22 mouse cellular contexts compared by ENCODE assay signal in genomic region chr3:96675690-96676089, GRCm38 (mm10). TPM values are rescaled to one million over a fixed set of nuclear protein-coding genes. Genes with fewer than 3 reads are reported as not detected.
DNase-seq lines count a peak whose midpoint lies in the region; ATAC-seq and TF ChIP-seq lines count a peak whose summit lies in the region.
"Had no signal": no experiment of that assay in that cellular context is flagged by ENCODE, and none has a peak within 500 bp of the region (broad histone marks: within the 10 kb centered on the region; RNA-seq: fewer than 3 reads in every experiment).

No protein-coding gene starts in this region.

- no peak for TF ChIP-seq POLR2A in brain, embryonic 14.5 days (IDR thresholded peaks at IDR 0.05; ENCODE audit: borderline replicate concordance, extremely low read depth, insufficient read depth, insufficient read length, poor library complexity, severe bottlenecking)

- H3K36me3 ChIP-seq in E14TG2a.4 (ENCODE audit: insufficient read depth, low read length) (no peaks in the 10 kb centered on the region), ES-E14 (ENCODE audit: control insufficient read depth, insufficient read depth, low read length, poor library complexity, severe bottlenecking) (no peaks in the 10 kb centered on the region)
- H3K36me3 ChIP-seq in intestine, postnatal 0 days (ENCODE audit: control insufficient read depth, insufficient read depth) = no peaks in the 10 kb centered on the region
- H3K36me3 ChIP-seq: forebrain, embryonic 10.5 days; heart, embryonic 13.5 days; liver, embryonic 12.5 days had no signal

- peaks cover 4% of the 10 kb centered on the region; the same call in 1 of the 2 replicates for H3K27me3 ChIP-seq in E14TG2a.4 (ENCODE audit: insufficient read depth, low read length)
- H3K27me3 ChIP-seq in intestine, postnatal 0 days (replicated peaks; ENCODE audit: control insufficient read depth, insufficient read depth, low read length) = no peaks in the 10 kb centered on the region; the same call in 1 of the 2 replicates

- intact Hi-C loops in left cerebral cortex, postnatal 25 days (cut with DNase I) = no loop called here
- intact Hi-C loops in heart, postnatal 14 days (cut with DNase I) = no loop called here

- peaks cover 95% of the 10 kb centered on the region for H3K4me1 ChIP-seq in E14TG2a.4 (replicated peaks; ENCODE audit: low read depth, low read length)
- peaks cover 30 to 39% of the 10 kb centered on the region in 2 experiments for H3K4me1 ChIP-seq in ES-E14 (ENCODE audit: control insufficient read depth in 2 of 2, insufficient read depth in 2 of 2, low read length in 2 of 2, poor library complexity in 1 of 2)
- H3K4me1 ChIP-seq in intestine, postnatal 0 days (replicated peaks; ENCODE audit: control insufficient read depth, insufficient read depth, low read length) = no peaks in the 10 kb centered on the region

- H3K4me3 ChIP-seq in E14TG2a.4 (replicated peaks; ENCODE audit: low read length) (peak overlapping the region; percentile 8; the same call in 1 of the 2 replicates), ES-E14 (ENCODE audit: insufficient read depth in 1 of 2, low read depth in 1 of 2, low read length in 2 of 2, poor library complexity in 1 of 2, severe bottlenecking in 1 of 2) (peak overlapping the region in 1 of 2 experiments; percentile 18; a peak in 1 of 4 replicates)
- no peak overlapping the region for H3K4me3 ChIP-seq in intestine, postnatal 0 days (ENCODE audit: low read depth, low read length)
- H3K4me3 ChIP-seq: forebrain, embryonic 10.5 days; heart, embryonic 13.5 days; liver, embryonic 12.5 days; megakaryocyte, embryonic 14.5 days; myocyte had no signal

- WGBS in intestine, postnatal 0 days = 47% methylated on average over 3 of the region's 3 CpGs

- ATAC-seq in intestine, postnatal 0 days = 0 out of 2 replicates have a peak, but pooled peaks have one; percentile 29
- ATAC-seq: liver, embryonic 12.5 days had no signal

- in situ Hi-C loops in ES-E14 (cut with MboI; ENCODE audit: low sequenced_read_pairs in 2 of 2, unreplicated experiment in 2 of 2) = no loop called here

- DNase-seq in ES-E14 (ENCODE audit: low read depth, low spot score) = peak; percentile 88
- peak; percentile 25 for DNase-seq in brain, embryonic 14.5 days (ENCODE audit: low read depth)
- no peak for DNase-seq in left cerebral cortex, postnatal 25 days (ENCODE audit: low spot score in 2 of 2)
- DNase-seq in heart, postnatal 14 days = no peak
- DNase-seq in cerebellum, postnatal 10 days = no peak
- DNase-seq: cerebellum, adult 9-10 months; heart, adult 11 months; heart, postnatal 36 days; kidney, postnatal 36 days; lung, adult 2 months; midbrain, embryonic 14.5 days; right cerebral cortex, postnatal 14 days had no signal

- H3K9me3 ChIP-seq in E14TG2a.4 (ENCODE audit: low read length) (no peaks in the 10 kb centered on the region), ES-E14 (ENCODE audit: control insufficient read depth, insufficient read depth, low read depth, low read length) (no peaks in the 10 kb centered on the region)
- no peaks in the 10 kb centered on the region for H3K9me3 ChIP-seq in intestine, postnatal 0 days (ENCODE audit: control insufficient read depth)
- H3K9me3 ChIP-seq: forebrain, embryonic 10.5 days; heart, embryonic 13.5 days; liver, embryonic 12.5 days; megakaryocyte, embryonic 14.5 days had no signal

- no peak for TF ChIP-seq CTCF in E14TG2a.4 (conservative IDR thresholded peaks at IDR 0.05; ENCODE audit: low read length)
- no peak for TF ChIP-seq CTCF in brain, embryonic 14.5 days (IDR thresholded peaks at IDR 0.05; ENCODE audit: borderline replicate concordance, extremely low read depth, insufficient read depth, insufficient read length)
- TF ChIP-seq CTCF in intestine, postnatal 0 days (IDR thresholded peaks at IDR 0.05; ENCODE audit: low read depth) = no peak

- H3K9ac ChIP-seq in ES-E14 (ENCODE audit: insufficient read depth, low read depth, low read length, poor library complexity, severe bottlenecking) = no peak overlapping the region
- H3K9ac ChIP-seq in intestine, postnatal 0 days (ENCODE audit: low read depth, low read length) = no peak overlapping the region
- H3K9ac ChIP-seq: heart, embryonic 13.5 days; hindbrain, embryonic 14.5 days; liver, embryonic 12.5 days had no signal

- peak overlapping the region; percentile 92; the same call in 1 of the 2 replicates for H3K27ac ChIP-seq in ES-E14 (ENCODE audit: insufficient read depth, low read depth, low read length, poor library complexity, severe bottlenecking)
- no peak overlapping the region for H3K27ac ChIP-seq in intestine, postnatal 0 days (ENCODE audit: low read depth, low read length)
- H3K27ac ChIP-seq: forebrain, embryonic 10.5 days; heart, embryonic 13.5 days; hindbrain, embryonic 14.5 days; liver, embryonic 12.5 days had no signal

- no peak overlapping the region for H3K4me2 ChIP-seq in intestine, postnatal 0 days (replicated peaks; ENCODE audit: low read depth)
- H3K4me2 ChIP-seq: heart, embryonic 13.5 days; hindbrain, embryonic 14.5 days; liver, embryonic 12.5 days had no signal

TF ChIP-seq in ES-E14, 5 proteins besides CTCF, POLR2A, EP300 and RAD21:
- TF ChIP-seq CHD2 (IDR thresholded peaks at IDR 0.05; ENCODE audit: low read depth, low read length) (no peak; the same call in 1 of the 2 replicates), ZC3H11A (IDR thresholded peaks at IDR 0.05; ENCODE audit: borderline replicate concordance, low read depth, low read length) (no peak), HCFC1 (IDR thresholded peaks at IDR 0.05; ENCODE audit: borderline replicate concordance, insufficient read depth, low read length) (0 out of 2 replicates have a peak, but pooled peaks have one; percentile 4)

RNA-seq across cellular contexts. Expression of gene Ankrd35, which starts 5.8 kb away (rescaled TPM):
- total RNA-seq in ES-E14 (2012; rRNA removed) = 3.7 and 5.7 TPM in 2 replicates
- polyA plus RNA-seq in brain, embryonic 14.5 days (2012; rRNA removed) = 2.5 and 2.8 TPM in 2 replicates
- 0.22 and 0.29 TPM in 2 replicates for polyA plus RNA-seq in intestine, postnatal 0 days (2015; fragmentation: Nextera tagmentation; extraction: Ambion mirVana)
- total RNA-seq in left cerebral cortex, postnatal 25 days (2021) = 1 to 10 TPM; 6.8 to 7.0 TPM
- total RNA-seq in heart, postnatal 14 days (2021) = under 1 TPM; 0.84 to 0.93 TPM

RNA-seq across cellular contexts. Expression of gene Pias3, which starts 20.5 kb away (rescaled TPM):
- 14.6 and 27.9 TPM in 2 replicates for total RNA-seq in ES-E14 (2012; rRNA removed)
- polyA plus RNA-seq in brain, embryonic 14.5 days (2012; rRNA removed) = 32.3 and 34.6 TPM in 2 replicates
- 15.2 and 16.1 TPM in 2 replicates for polyA plus RNA-seq in intestine, postnatal 0 days (2015; fragmentation: Nextera tagmentation; extraction: Ambion mirVana)
- 10 to 100 TPM; 23.4 to 24.5 TPM for total RNA-seq in left cerebral cortex, postnatal 25 days (2021)
- 10 to 100 TPM; 18.1 to 22.1 TPM for total RNA-seq in heart, postnatal 14 days (2021)

RNA-seq across cellular contexts. Expression of gene Itga10, which starts 30.3 kb away (rescaled TPM):
- 1.0 and 1.7 TPM in 2 replicates for total RNA-seq in ES-E14 (2012; rRNA removed)
- polyA plus RNA-seq in brain, embryonic 14.5 days (2012; rRNA removed) = 5.4 and 5.8 TPM in 2 replicates
- 0.17 and 0.21 TPM in 2 replicates for polyA plus RNA-seq in intestine, postnatal 0 days (2015; fragmentation: Nextera tagmentation; extraction: Ambion mirVana)
- total RNA-seq in left cerebral cortex, postnatal 25 days (2021) = 1 to 10 TPM; 2.3 to 3.5 TPM
- 1 to 10 TPM in 1 of 2 experiments, under 1 TPM in 1; 0.85 to 1.2 TPM for total RNA-seq in heart, postnatal 14 days (2021)

RNA-seq across cellular contexts. Expression of gene Nudt17, which starts 32.7 kb away (rescaled TPM):
- 7.4 and 13.5 TPM in 2 replicates for total RNA-seq in ES-E14 (2012; rRNA removed)
- 7.6 and 8.2 TPM in 2 replicates for polyA plus RNA-seq in brain, embryonic 14.5 days (2012; rRNA removed)
- polyA plus RNA-seq in intestine, postnatal 0 days (2015; fragmentation: Nextera tagmentation; extraction: Ambion mirVana) = 2.2 and 2.8 TPM in 2 replicates
- total RNA-seq in left cerebral cortex, postnatal 25 days (2021) = 10 to 100 TPM in 1 of 2 experiments, 1 to 10 TPM in 1; 7.6 to 10.0 TPM
- total RNA-seq in heart, postnatal 14 days (2021) = 1 to 10 TPM; 2.1 to 2.2 TPM

RNA-seq across cellular contexts. Expression of gene Gm42957, which starts 40.4 kb away (rescaled TPM):
- total RNA-seq in ES-E14 (2012; rRNA removed) = 0.13 and 0.21 TPM in 2 replicates
- polyA plus RNA-seq in brain, embryonic 14.5 days (2012; rRNA removed) = 0.16 and 0.27 TPM in 2 replicates
- not detected in 2 replicates for polyA plus RNA-seq in intestine, postnatal 0 days (2015; fragmentation: Nextera tagmentation; extraction: Ambion mirVana)
- total RNA-seq in left cerebral cortex, postnatal 25 days (2021) = under 1 TPM; 0.28 to 0.34 TPM
- under 1 TPM in 1 of 2 experiments, not detected in 1; 0.17 TPM for total RNA-seq in heart, postnatal 14 days (2021)
- total RNA-seq: gastrocnemius, adult 8-10 months; heart, postnatal 36 days had no signal
- polyA plus RNA-seq: midbrain, embryonic 14.5 days; neural tube, embryonic 14.5 days had no signal

Comparison
In these comparisons a context has a peak if more than half of its experiments do, and no peak if none do; other contexts are left out.
1. DNase-seq: peak in ES-E14 (single experiment) and brain, embryonic 14.5 days (single experiment); none in left cerebral cortex, postnatal 25 days (0 of 2), heart, postnatal 14 days (0 of 2) and cerebellum, postnatal 10 days (0 of 2).